Mouse (Mus musculus) stomach, postnatal 0 days (tissue): ENCODE results near the gene Gm19345. TPM values are rescaled to one million over a fixed set of nuclear protein-coding genes. Genes with fewer than 3 reads are reported as not detected.

ENCODE experiments used
- ATAC-seq: fragments of 200-750 bp; cut with Nextera tagmentation; 2 replicates; pipeline ENCODE4 v1.8.0; 2017; ENCODE audit not compliant: low FRiP score, low TSS enrichment
- DNase-seq: peaks from one replicate; pipeline ENCODE4 v3.0.0-alpha.2; 2016; ENCODE audit warnings: low spot score
- H3K27ac ChIP-seq: fragments of 300-500 bp; sonication (generic); replicated peaks from 2 replicates; pipeline ENCODE4 v1.5.1; 2014; ENCODE audit warnings: mild to moderate bottlenecking, control low read depth
- H3K27me3 ChIP-seq: fragments of 300-500 bp; sonication (generic); 2 replicates; pipeline ENCODE4 v1.6.1; 2014; ENCODE audit warnings: low read length; ENCODE audit not compliant: control insufficient read depth, insufficient read depth
- H3K36me3 ChIP-seq: fragments of 300-500 bp; sonication (generic); 2 replicates; pipeline ENCODE4 v1.6.1; 2014; ENCODE audit warnings: low read length, mixed read lengths; ENCODE audit not compliant: control insufficient read depth, insufficient read depth
- H3K4me1 ChIP-seq: fragments of 300-500 bp; sonication (generic); replicated peaks from 2 replicates; pipeline ENCODE4 v1.6.1; 2014; ENCODE audit warnings: antibody characterized with exemption; ENCODE audit not compliant: control insufficient read depth, insufficient read depth
- H3K4me2 ChIP-seq: fragments of 300-500 bp; sonication (generic); replicated peaks from 2 replicates; pipeline ENCODE4 v1.6.1; 2014; ENCODE audit warnings: low read depth, mild to moderate bottlenecking, control low read depth, moderate library complexity
- H3K4me3 ChIP-seq: fragments of 300-500 bp; sonication (generic); 2 replicates; pipeline ENCODE4 v1.5.1; 2014; ENCODE audit warnings: low read depth, low read length, control low read depth
- H3K9ac ChIP-seq: fragments of 300-500 bp; sonication (generic); 2 replicates; pipeline ENCODE4 v1.6.1; 2014; ENCODE audit warnings: mild to moderate bottlenecking, low read length, control low read depth, mixed read lengths
- H3K9me3 ChIP-seq: fragments of 300-500 bp; sonication (generic); 2 replicates; pipeline ENCODE4 v1.6.1; 2016; ENCODE audit warnings: low read length; ENCODE audit not compliant: control insufficient read depth
- CTCF ChIP-seq: IDR thresholded peaks from 2 replicates; pipeline ENCODE4 v1.5.1; 2016; ENCODE audit warnings: antibody characterized with exemption, low read depth, mild to moderate bottlenecking, moderate library complexity
- EP300 ChIP-seq: optimal IDR thresholded peaks from 2 replicates; pipeline ENCODE3; 2016; ENCODE audit warnings: antibody characterized with exemption
- WGBS: fragments of 180-500 bp; shearing (Covaris S2); extraction: QIAGEN DNeasy Blood & Tissue Kit; methylation state at CpG from one replicate; pipeline ENCODE4 v1.1.7; 2014; 5-methylcytosine and 5-hydroxymethylcytosine counted together
- polyA plus RNA-seq: library from polyadenylated mRNA; unstranded; fragments of >200 nt; fragmentation: Nextera tagmentation; extraction: Ambion mirVana; gene quantifications from 2 replicates; pipeline ENCODE4 v1.2.1, GENCODE M21; 2015

Gene Gm19345
- polyA plus RNA-seq, 1 experiment from 2014 or later = 0.41 TPM

DNA sequence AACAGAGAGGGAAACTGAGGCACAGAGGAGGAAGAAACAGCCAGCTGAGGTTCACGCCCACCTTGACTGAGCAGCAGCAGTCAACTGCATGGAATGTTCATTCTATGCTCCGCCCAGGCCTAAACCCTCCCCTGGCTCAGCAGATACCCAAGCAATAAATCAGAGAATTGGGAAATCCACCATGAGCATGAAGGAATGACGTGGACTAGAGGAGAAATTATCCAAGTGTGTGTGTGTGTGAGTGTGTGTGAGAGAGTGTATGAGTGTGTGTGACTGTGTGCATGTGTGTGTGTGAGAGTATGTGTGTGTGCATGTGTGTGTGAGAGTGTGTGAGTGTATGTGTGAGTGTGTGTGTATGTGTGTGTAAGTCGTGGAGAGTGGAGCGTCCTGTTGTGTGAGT lies 33.4 kb upstream of the Gm19345 start:
- H3K9ac ChIP-seq = no peak overlapping the region
- no peaks in the 10 kb centered on the region for H3K36me3 ChIP-seq
- 51% methylated on average over 5 of the region's 5 CpGs for WGBS
- H3K4me2 ChIP-seq = no peak overlapping the region
- TF ChIP-seq EP300 = no peak
- no peak for TF ChIP-seq CTCF
- no peaks in the 10 kb centered on the region for H3K9me3 ChIP-seq
- peak; percentile 38; the same call in 1 of the 2 replicates for ATAC-seq
- H3K4me1 ChIP-seq = peaks cover 10% of the 10 kb centered on the region
- peak overlapping the region; percentile 69 for H3K27ac ChIP-seq
- H3K27me3 ChIP-seq = no peaks in the 10 kb centered on the region
- no peak overlapping the region for H3K4me3 ChIP-seq
- DNase-seq = peak; percentile 43

DNA sequence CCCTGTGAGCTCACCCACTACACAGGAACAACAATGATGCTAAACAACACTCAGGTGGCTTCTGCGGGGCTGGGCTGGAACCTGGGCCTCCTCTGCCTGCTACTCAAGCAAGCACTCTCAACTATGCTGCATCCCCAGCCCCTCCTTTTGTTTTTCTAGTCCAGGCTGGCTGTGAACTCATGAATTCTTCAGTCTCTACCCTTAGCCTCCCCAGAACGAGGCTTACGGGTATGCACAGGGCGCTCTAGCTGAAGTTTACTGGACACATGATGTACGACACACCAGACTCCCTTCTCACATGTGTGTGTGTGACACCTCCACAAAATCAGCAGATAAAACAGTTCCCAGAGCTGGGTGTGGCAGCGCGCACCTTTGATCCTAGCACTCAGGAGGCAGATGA lies 32.9 kb upstream of the Gm19345 start:
- H3K4me2 ChIP-seq = no peak overlapping the region

DNA sequence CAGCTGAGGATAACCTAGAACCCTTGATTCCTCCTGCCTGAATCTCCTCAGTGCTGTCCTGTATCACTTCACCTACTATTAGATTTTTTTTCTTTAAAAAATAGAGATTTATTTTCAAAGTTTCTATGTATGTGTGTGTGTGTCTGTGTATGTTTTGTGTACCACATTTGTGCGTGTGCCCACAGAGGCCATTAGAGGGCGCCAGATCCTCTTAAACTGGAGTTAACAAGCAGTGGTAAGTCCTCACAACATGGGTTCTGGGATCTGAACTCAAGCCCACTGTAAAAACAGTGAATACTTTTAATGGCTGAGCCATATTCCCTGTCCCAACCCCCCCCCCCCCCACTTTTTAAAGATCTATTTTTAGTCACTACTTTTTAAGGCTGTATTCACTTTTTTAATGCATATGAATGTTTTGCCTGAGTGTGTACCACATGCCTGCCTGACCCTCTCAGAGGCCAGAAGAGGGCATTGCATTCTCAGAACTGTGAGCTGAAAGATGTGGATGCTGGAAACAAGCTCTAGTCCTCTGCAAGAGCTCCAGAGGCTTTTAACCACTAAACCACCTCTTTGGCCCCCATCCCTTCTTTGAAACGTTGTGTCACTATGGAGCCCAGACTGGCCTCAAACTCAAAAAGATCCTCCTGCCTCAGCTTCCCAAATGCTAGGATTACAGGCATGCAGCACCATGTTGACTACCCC lies 31.3 kb upstream of the Gm19345 start:
- WGBS = 73% methylated on average over 3 of the region's 3 CpGs
- Histone ChIP-seq H3K9ac (no peak overlapping the region), H3K9me3 (no peaks in the 10 kb centered on the region), H3K4me3 (no peak overlapping the region), H3K27me3 (no peaks in the 10 kb centered on the region), H3K4me2 (no peak overlapping the region), H3K27ac (no peak overlapping the region), H3K36me3 (no peaks in the 10 kb centered on the region), H3K4me1 (peaks cover 14% of the 10 kb centered on the region)
- ATAC-seq = no peak
- TF ChIP-seq CTCF = peak; percentile 48
- no peak for TF ChIP-seq EP300
- no peak for DNase-seq

More for the DNA sequence above, 32.9 kb upstream of the Gm19345 start:
- no peak overlapping the region for H3K9ac ChIP-seq
- no peaks in the 10 kb centered on the region for H3K27me3 ChIP-seq
- H3K4me1 ChIP-seq = peaks cover 14% of the 10 kb centered on the region
- H3K36me3 ChIP-seq = no peaks in the 10 kb centered on the region
- H3K27ac ChIP-seq = peak overlapping the region; percentile 69
- DNase-seq = no peak
- no peaks in the 10 kb centered on the region for H3K9me3 ChIP-seq
- no peak for ATAC-seq
- no peak for TF ChIP-seq CTCF
- no peak for TF ChIP-seq EP300
- 75% methylated on average over 7 of the region's 7 CpGs for WGBS
- H3K4me3 ChIP-seq = no peak overlapping the region

DNA sequence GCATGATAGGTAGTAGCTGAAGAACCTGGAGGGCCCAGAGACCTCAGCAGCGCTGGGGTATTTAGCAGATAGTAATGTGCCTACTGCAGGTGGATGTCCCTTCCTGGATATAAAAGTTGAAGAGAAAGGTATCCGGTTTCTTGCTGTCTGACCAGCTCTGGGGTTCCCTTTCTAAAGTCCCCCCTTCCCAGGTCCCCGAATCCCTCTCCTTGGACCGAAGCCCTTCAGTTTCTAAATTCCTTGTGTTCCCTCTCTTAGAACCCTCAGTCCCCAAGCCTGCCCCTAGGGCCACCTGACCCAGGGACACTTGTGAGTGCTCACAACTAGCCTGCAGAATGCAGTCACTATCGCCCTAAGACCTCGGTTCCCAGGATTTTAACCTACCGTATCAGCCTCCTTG lies 30.2 kb upstream of the Gm19345 start:
- WGBS = 74% methylated on average over 7 of the region's 7 CpGs
- Histone ChIP-seq H3K4me1 (peaks cover 15% of the 10 kb centered on the region), H3K4me2 (peak overlapping the region; percentile 96)

DNA sequence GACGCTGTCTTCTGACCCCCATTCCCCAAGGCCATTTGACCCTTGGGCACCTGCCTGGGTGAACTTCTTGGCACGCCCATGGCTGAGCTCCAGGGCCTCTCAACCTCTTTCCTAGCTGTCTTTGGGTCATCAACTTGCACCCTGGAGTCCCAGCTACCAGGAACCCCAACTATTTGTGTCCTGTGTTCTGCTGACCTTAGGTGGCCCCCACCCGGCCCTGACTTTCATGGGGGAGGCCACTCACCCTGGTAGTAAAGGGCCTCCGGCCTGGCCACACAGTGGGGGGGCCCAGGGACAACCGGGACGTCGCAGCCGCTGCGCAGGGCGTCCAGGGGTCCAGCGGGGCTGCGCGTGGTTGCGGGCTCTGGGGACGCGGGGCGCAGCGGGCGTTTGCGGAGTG lies 29.6 kb upstream of the Gm19345 start:
- 11% methylated on average over 18 of the region's 20 CpGs for WGBS
- no peak for ATAC-seq
- no peak for DNase-seq
- Histone ChIP-seq H3K4me1 (peaks cover 12% of the 10 kb centered on the region), H3K9ac (peak overlapping the region; percentile 78), H3K27ac (peak overlapping the region; percentile 91), H3K36me3 (no peaks in the 10 kb centered on the region), H3K9me3 (no peaks in the 10 kb centered on the region), H3K4me3 (peak overlapping the region; percentile 53), H3K4me2 (peak overlapping the region; percentile 96), H3K27me3 (no peaks in the 10 kb centered on the region)
- TF ChIP-seq CTCF (no peak), EP300 (no peak)

More for the DNA sequence above, 30.2 kb upstream of the Gm19345 start:
- no peaks in the 10 kb centered on the region for H3K9me3 ChIP-seq
- TF ChIP-seq CTCF (no peak), EP300 (no peak)
- H3K9ac ChIP-seq = 0 out of 2 replicates have a peak overlapping the region, but pooled peaks have one; percentile 78
- DNase-seq = no peak
- ATAC-seq = no peak
- H3K36me3 ChIP-seq = no peaks in the 10 kb centered on the region
- no peaks in the 10 kb centered on the region for H3K27me3 ChIP-seq
- H3K27ac ChIP-seq = peak overlapping the region; percentile 91; the same call in 1 of the 2 replicates
- H3K4me3 ChIP-seq = peak overlapping the region; percentile 53; the same call in 1 of the 2 replicates

DNA sequence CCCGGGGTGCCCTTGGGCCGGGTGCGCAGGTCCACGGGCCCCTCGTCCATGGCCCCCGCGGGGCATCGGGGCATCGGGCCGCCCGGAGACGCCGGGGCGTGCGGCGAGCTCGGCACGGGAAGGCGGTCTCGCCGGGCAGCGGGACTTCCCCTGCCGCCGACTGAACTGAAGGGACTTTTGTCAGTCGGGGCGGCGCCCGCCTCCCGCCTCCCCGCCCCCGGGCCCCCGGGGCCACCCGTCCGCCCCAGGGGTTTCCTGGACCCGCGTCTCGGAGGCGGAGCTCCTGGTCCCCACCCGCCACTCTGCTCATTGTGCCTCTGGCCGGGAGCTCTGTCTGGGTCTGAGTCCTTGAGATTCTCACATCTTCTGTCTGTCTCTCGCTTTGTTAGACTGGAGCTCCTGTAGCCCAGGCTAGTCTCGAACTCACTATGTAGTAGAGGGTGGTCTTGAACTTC lies 29.2 kb upstream of the Gm19345 start, which contains the start of gene Bcl3:
Bcl3 (minus strand) TSS at position 167 of the 455 bp plus-strand sequence.
- Histone ChIP-seq H3K4me3 (peak within 1 kb of the TSS; percentile 53), H3K9me3 (no peaks in the 10 kb centered on the region), H3K4me1 (peaks cover 12% of the 10 kb centered on the region), H3K36me3 (no peaks in the 10 kb centered on the region), H3K4me2 (peak within 1 kb of the TSS; percentile 96), H3K27me3 (no peaks in the 10 kb centered on the region), H3K9ac (peak within 1 kb of the TSS; percentile 78), H3K27ac (peak within 1 kb of the TSS; percentile 91)
- WGBS = under 1% methylated on average over 25 of the region's 42 CpGs
- TF ChIP-seq EP300 (no peak), CTCF (no peak)
- peak; percentile 77 for DNase-seq
- no peak for ATAC-seq
